Mouse (Mus musculus): ENCODE data around the gene Opcml. TPM values are rescaled to one million over a fixed set of nuclear protein-coding genes. Genes with fewer than 3 reads are reported as not detected.

Opcml gene
- polyA plus RNA-seq, 1 experiment, result 1.8 TPM

- Histone ChIP-seq H3K4me3 (ENCODE audit: insufficient read depth, low read depth, low read length) (no peak overlapping the region), H3K27ac (replicated peaks; ENCODE audit: low read depth, low read length) (no peak overlapping the region), H3K4me1 (ENCODE audit: control insufficient read depth, insufficient read depth, insufficient read length, low read length) (no peaks in the 10 kb centered on the region)
Measured at GRCm38 (mm10) chr9:28395222-28395621, 604.6 kb downstream of the Opcml start.

GRCm38 (mm10) chr9:28395638-28396037 is 605.1 kb downstream of the Opcml start:
- Histone ChIP-seq H3K4me1 (ENCODE audit: control insufficient read depth, insufficient read depth, insufficient read length, low read length) (no peaks in the 10 kb centered on the region), H3K4me3 (ENCODE audit: insufficient read depth, low read depth, low read length) (no peak overlapping the region), H3K27ac (replicated peaks; ENCODE audit: low read depth, low read length) (no peak overlapping the region)

GRCm38 (mm10) chr9:28402770-28403650 is 612.4 kb downstream of the Opcml start:
- no peak overlapping the region for H3K27ac ChIP-seq (replicated peaks; ENCODE audit: low read depth, low read length)
- no peaks in the 10 kb centered on the region for H3K4me1 ChIP-seq (ENCODE audit: control insufficient read depth, insufficient read depth, insufficient read length, low read length)
- peak overlapping the region; percentile 29; the same call in 1 of the 2 replicates for H3K4me3 ChIP-seq (ENCODE audit: insufficient read depth, low read depth, low read length)

GRCm38 (mm10) chr9:28403831-28404562 is 613.4 kb downstream of the Opcml start:
- Histone ChIP-seq H3K4me3 (ENCODE audit: insufficient read depth, low read depth, low read length) (no peak overlapping the region), H3K27ac (replicated peaks; ENCODE audit: low read depth, low read length) (no peak overlapping the region), H3K4me1 (ENCODE audit: control insufficient read depth, insufficient read depth, insufficient read length, low read length) (no peaks in the 10 kb centered on the region)

- H3K4me1 ChIP-seq (ENCODE audit: control insufficient read depth, insufficient read depth, insufficient read length, low read length), result no peaks in the 10 kb centered on the region
- no peak overlapping the region for H3K4me3 ChIP-seq (ENCODE audit: insufficient read depth, low read depth, low read length)
- no peak overlapping the region for H3K27ac ChIP-seq (replicated peaks; ENCODE audit: low read depth, low read length)
Measured at GRCm38 (mm10) chr9:28404616-28405015, 614.0 kb downstream of the Opcml start.

GRCm38 (mm10) chr9:28405816-28406215 is 615.2 kb downstream of the Opcml start:
- Histone ChIP-seq H3K4me3 (ENCODE audit: insufficient read depth, low read depth, low read length) (no peak overlapping the region), H3K27ac (replicated peaks; ENCODE audit: low read depth, low read length) (no peak overlapping the region), H3K4me1 (ENCODE audit: control insufficient read depth, insufficient read depth, insufficient read length, low read length) (no peaks in the 10 kb centered on the region)

- H3K4me1 ChIP-seq (ENCODE audit: control insufficient read depth, insufficient read depth, insufficient read length, low read length), result no peaks in the 10 kb centered on the region
- H3K27ac ChIP-seq (replicated peaks; ENCODE audit: low read depth, low read length), result no peak overlapping the region
Measured at GRCm38 (mm10) chr9:28420808-28421207, 630.2 kb downstream of the Opcml start.

GRCm38 (mm10) chr9:28423407-28423806 is 632.8 kb downstream of the Opcml start:
- Histone ChIP-seq H3K27ac (replicated peaks; ENCODE audit: low read depth, low read length) (no peak overlapping the region), H3K4me3 (ENCODE audit: insufficient read depth, low read depth, low read length) (no peak overlapping the region), H3K4me1 (ENCODE audit: control insufficient read depth, insufficient read depth, insufficient read length, low read length) (no peaks in the 10 kb centered on the region)

More at GRCm38 (mm10) chr9:28420808-28421207, 630.2 kb downstream of the Opcml start:
- H3K4me3 ChIP-seq (ENCODE audit: insufficient read depth, low read depth, low read length), result no peak overlapping the region

- H3K4me3 ChIP-seq (ENCODE audit: insufficient read depth, low read depth, low read length), result no peak overlapping the region
- no peak overlapping the region for H3K27ac ChIP-seq (replicated peaks; ENCODE audit: low read depth, low read length)
- H3K4me1 ChIP-seq (ENCODE audit: control insufficient read depth, insufficient read depth, insufficient read length, low read length), result no peaks in the 10 kb centered on the region
Measured at GRCm38 (mm10) chr9:28432159-28432558, 641.6 kb downstream of the Opcml start.

- Histone ChIP-seq H3K4me1 (ENCODE audit: control insufficient read depth, insufficient read depth, insufficient read length, low read length) (no peaks in the 10 kb centered on the region), H3K4me3 (ENCODE audit: insufficient read depth, low read depth, low read length) (no peak overlapping the region), H3K27ac (replicated peaks; ENCODE audit: low read depth, low read length) (no peak overlapping the region)
Measured at GRCm38 (mm10) chr9:28438752-28439151, 648.2 kb downstream of the Opcml start.

GRCm38 (mm10) chr9:28439433-28440191 is 649.0 kb downstream of the Opcml start:
- no peak overlapping the region for H3K27ac ChIP-seq (replicated peaks; ENCODE audit: low read depth, low read length)

GRCm38 (mm10) chr9:28440192-28440795 is 649.7 kb downstream of the Opcml start:
- Histone ChIP-seq H3K4me3 (ENCODE audit: insufficient read depth, low read depth, low read length) (no peak overlapping the region), H3K27ac (replicated peaks; ENCODE audit: low read depth, low read length) (no peak overlapping the region), H3K4me1 (ENCODE audit: control insufficient read depth, insufficient read depth, insufficient read length, low read length) (no peaks in the 10 kb centered on the region)

More at GRCm38 (mm10) chr9:28439433-28440191, 649.0 kb downstream of the Opcml start:
- H3K4me3 ChIP-seq (ENCODE audit: insufficient read depth, low read depth, low read length), result no peak overlapping the region
- H3K4me1 ChIP-seq (ENCODE audit: control insufficient read depth, insufficient read depth, insufficient read length, low read length), result no peaks in the 10 kb centered on the region

GRCm38 (mm10) chr9:28444485-28444884 is 653.9 kb downstream of the Opcml start:
- Histone ChIP-seq H3K4me3 (ENCODE audit: insufficient read depth, low read depth, low read length) (no peak overlapping the region), H3K27ac (replicated peaks; ENCODE audit: low read depth, low read length) (no peak overlapping the region), H3K4me1 (ENCODE audit: control insufficient read depth, insufficient read depth, insufficient read length, low read length) (no peaks in the 10 kb centered on the region)

GRCm38 (mm10) chr9:28444972-28445371 is 654.4 kb downstream of the Opcml start:
- H3K4me1 ChIP-seq (ENCODE audit: control insufficient read depth, insufficient read depth, insufficient read length, low read length), result no peaks in the 10 kb centered on the region
- H3K4me3 ChIP-seq (ENCODE audit: insufficient read depth, low read depth, low read length), result no peak overlapping the region
- no peak overlapping the region for H3K27ac ChIP-seq (replicated peaks; ENCODE audit: low read depth, low read length)

GRCm38 (mm10) chr9:28445863-28446262 is 655.3 kb downstream of the Opcml start:
- Histone ChIP-seq H3K27ac (replicated peaks; ENCODE audit: low read depth, low read length) (no peak overlapping the region), H3K4me1 (ENCODE audit: control insufficient read depth, insufficient read depth, insufficient read length, low read length) (no peaks in the 10 kb centered on the region)

More at GRCm38 (mm10) chr9:28445863-28446262, 655.3 kb downstream of the Opcml start:
- no peak overlapping the region for H3K4me3 ChIP-seq (ENCODE audit: insufficient read depth, low read depth, low read length)
